Mouse (Mus musculus) hindbrain, embryonic 16.5 days (tissue): ENCODE data around the gene Prkcg. TPM values are rescaled to one million over a fixed set of nuclear protein-coding genes. Genes with fewer than 3 reads are reported as not detected.
"Not testable (repeated sequence)": the region's sequence is repeated elsewhere in the genome, so short reads cannot be mapped to it uniquely, and the experiment has no call there.

Experiments
- ATAC-seq: fragments of 200-750 bp; cut with Nextera tagmentation; 2 replicates; pipeline ENCODE4 v1.8.0; 2017; ENCODE audit warnings: moderate TSS enrichment, moderate library complexity
- H3K27ac ChIP-seq: fragments of 300-500 bp; sonication (generic); 2 replicates; pipeline ENCODE4 v1.5.1; 2014; ENCODE audit warnings: low read depth, mild to moderate bottlenecking, control low read depth, low read length, moderate library complexity
- H3K27me3 ChIP-seq: fragments of 300-500 bp; sonication (generic); replicated peaks from 2 replicates; pipeline ENCODE4 v1.6.1; 2014; ENCODE audit warnings: low read length; ENCODE audit not compliant: control insufficient read depth, insufficient read depth
- H3K36me3 ChIP-seq: fragments of 300-500 bp; sonication (generic); 2 replicates; pipeline ENCODE4 v1.6.1; 2014; ENCODE audit warnings: mild to moderate bottlenecking, low read length, moderate library complexity, mixed read lengths; ENCODE audit not compliant: control insufficient read depth, insufficient read depth
- H3K4me1 ChIP-seq: fragments of 300-500 bp; sonication (generic); 2 replicates; pipeline ENCODE4 v1.6.1; 2014; ENCODE audit warnings: low read depth, low read length; ENCODE audit not compliant: control insufficient read depth, insufficient read depth
- H3K4me2 ChIP-seq: fragments of 300-500 bp; sonication (generic); 2 replicates; pipeline ENCODE4 v1.6.1; 2014; ENCODE audit warnings: mild to moderate bottlenecking, low read length, control low read depth, moderate library complexity
- H3K4me3 ChIP-seq: fragments of 300-500 bp; sonication (generic); 2 replicates; pipeline ENCODE4 v1.5.1; 2014; ENCODE audit warnings: mild to moderate bottlenecking, low read length, control low read depth, moderate library complexity
- H3K9ac ChIP-seq: fragments of 300-500 bp; sonication (generic); 2 replicates; pipeline ENCODE4 v1.6.1; 2014; ENCODE audit warnings: low read depth, mild to moderate bottlenecking, control low read depth, low read length, moderate library complexity
- H3K9me3 ChIP-seq: fragments of 300-500 bp; sonication (generic); 2 replicates; pipeline ENCODE4 v1.6.1; 2014; ENCODE audit warnings: mild to moderate bottlenecking, low read length, moderate library complexity; ENCODE audit not compliant: control insufficient read depth
- WGBS: fragments of 180-500 bp; shearing (Covaris S2); extraction: QIAGEN DNeasy Blood & Tissue Kit; methylation state at CpG from one replicate; pipeline ENCODE4 v1.1.7; 2014; 5-methylcytosine and 5-hydroxymethylcytosine counted together
- polyA plus RNA-seq: library from polyadenylated mRNA; unstranded; fragments of >200 nt; fragmentation: Nextera tagmentation; extraction: Ambion mirVana; gene quantifications from 2 replicates; pipeline ENCODE4 v1.2.1, GENCODE M21; 2015

The Prkcg gene
- polyA plus RNA-seq, 1 experiment from 2014 or later, result 2.3 TPM

DNA sequence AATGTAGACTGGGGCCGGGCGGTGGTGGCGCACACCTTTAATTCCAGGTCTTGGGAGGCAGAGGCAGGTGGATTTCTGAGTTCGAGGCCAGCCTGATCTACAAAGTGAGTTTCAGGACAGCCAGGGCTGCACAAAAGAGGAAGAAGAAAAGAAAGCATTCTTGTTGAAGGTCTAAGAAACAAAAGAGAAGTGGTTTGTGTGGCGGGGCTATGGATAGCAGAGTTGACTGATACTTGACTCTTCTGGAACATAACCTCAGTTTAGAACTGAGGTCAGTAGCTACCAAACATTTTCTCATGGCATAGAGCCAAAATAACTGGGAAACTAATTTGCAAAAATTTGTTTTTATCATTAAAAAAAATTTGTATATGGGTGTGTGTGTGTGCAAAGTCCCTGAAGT is 2.9 kb upstream of the Prkcg start:
- H3K9ac ChIP-seq, result no peak overlapping the region
- no peak overlapping the region for H3K4me3 ChIP-seq
- no peaks in the 10 kb centered on the region for H3K36me3 ChIP-seq
- no peak overlapping the region for H3K27ac ChIP-seq
- peaks cover 8% of the 10 kb centered on the region for H3K4me1 ChIP-seq
- 90% methylated on average over 5 of the region's 5 CpGs for WGBS
- no peaks in the 10 kb centered on the region for H3K27me3 ChIP-seq
- no peaks in the 10 kb centered on the region for H3K9me3 ChIP-seq
- no peak for ATAC-seq
- no peak overlapping the region for H3K4me2 ChIP-seq

DNA sequence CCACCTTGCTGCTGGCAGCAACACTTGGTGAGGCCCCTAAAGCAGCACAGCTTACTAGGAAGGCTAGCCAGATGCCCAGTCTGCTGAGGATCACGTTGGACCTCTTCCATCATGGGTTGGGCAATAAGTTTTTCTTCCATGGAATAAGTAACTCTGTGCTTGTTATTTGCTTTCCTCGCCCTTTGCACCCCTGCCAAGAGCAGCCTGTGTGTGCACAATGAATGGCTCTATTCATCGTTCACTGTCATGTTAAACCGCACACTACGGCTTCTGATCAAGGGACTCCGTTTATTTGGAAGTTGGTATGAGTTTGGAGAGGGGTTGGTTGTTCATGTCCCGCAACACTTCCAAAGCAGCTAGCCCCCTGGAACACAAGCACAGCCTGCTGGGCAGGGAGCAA is 1.8 kb upstream of the Prkcg start:
- H3K9me3 ChIP-seq, result no peaks in the 10 kb centered on the region
- H3K36me3 ChIP-seq, result no peaks in the 10 kb centered on the region
- H3K4me3 ChIP-seq, result no peak overlapping the region
- ATAC-seq, result no peak
- H3K27me3 ChIP-seq, result no peaks in the 10 kb centered on the region
- peaks cover 10% of the 10 kb centered on the region for H3K4me1 ChIP-seq
- no peak overlapping the region for H3K9ac ChIP-seq
- 43% methylated on average over 7 of the region's 7 CpGs for WGBS
- H3K27ac ChIP-seq, result no peak overlapping the region
- H3K4me2 ChIP-seq, result no peak overlapping the region

DNA sequence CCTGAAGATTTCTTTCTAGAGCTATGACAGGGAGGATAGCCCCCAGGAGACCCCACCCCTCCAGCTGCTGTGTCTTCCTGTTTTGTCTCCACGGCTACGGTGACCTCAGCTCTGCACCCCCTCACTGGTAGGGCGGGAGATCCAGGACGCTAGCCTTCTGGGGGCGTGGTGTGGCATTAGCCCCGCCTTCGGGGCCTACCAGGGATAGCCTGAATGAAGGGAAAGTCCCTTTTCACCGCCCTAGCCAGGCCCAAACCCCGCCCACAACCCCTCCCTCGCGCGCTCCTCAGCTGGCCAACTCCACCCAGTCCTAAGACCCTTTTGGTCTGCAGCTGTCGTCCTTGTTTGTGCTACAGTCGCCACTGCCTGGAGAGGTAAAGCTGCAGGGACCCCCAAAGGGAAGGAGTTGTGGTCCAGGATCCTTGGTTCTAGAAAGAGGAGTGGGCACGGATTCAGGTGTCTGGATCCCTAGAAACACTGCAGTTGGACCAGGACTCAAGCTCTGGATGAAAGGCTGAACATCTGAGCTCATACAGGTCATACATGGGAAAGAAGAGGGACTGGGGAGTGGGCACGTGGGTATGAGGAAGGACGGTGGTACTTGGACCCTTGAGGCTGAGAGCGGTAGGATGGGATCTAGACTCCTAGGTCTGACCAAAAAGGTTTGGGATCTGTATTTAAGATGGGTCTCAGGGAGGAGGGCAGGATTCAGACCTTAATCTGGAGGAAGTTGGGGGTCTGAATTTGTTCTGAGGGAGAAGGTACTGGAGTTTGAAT is 1.5 kb downstream of the Prkcg start:
- H3K27me3 ChIP-seq, result no peaks in the 10 kb centered on the region
- H3K36me3 ChIP-seq, result peaks cover 6% of the 10 kb centered on the region; the same call in 1 of the 2 replicates
- peak overlapping the region; percentile 75 for H3K4me2 ChIP-seq
- peak overlapping the region; percentile 73 for H3K27ac ChIP-seq
- no peaks in the 10 kb centered on the region for H3K9me3 ChIP-seq
- peak; percentile 94 for ATAC-seq
- WGBS, result 1% methylated on average over 18 of the region's 18 CpGs
- peak overlapping the region; percentile 92 for H3K9ac ChIP-seq
- H3K4me3 ChIP-seq, result peak overlapping the region; percentile 69
- H3K4me1 ChIP-seq, result peaks cover 16% of the 10 kb centered on the region

DNA sequence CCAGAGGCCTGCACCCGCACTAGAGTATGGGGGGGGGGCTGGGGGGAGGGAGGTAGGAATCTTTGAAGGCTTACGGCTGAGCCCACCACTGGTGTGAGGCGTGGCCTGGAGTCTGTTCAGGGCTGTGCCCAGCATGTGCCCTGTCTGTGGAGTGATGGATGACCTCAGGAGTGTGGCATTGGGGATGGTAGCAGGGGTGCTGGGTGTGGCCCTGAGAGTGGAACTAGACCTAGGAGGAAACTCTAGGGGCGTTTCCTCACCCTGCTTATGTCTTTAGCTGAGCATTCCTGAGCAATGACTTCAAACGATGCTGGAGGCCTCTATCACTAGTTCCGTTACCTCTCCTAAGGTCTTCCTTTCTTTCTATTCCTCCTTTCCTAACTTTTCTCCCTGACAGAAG is 2.2 kb downstream of the Prkcg start:
- peaks cover 6% of the 10 kb centered on the region for H3K36me3 ChIP-seq
- H3K27ac ChIP-seq, result no peak overlapping the region
- 34% methylated on average over 6 of the region's 6 CpGs for WGBS
- H3K4me1 ChIP-seq, result peaks cover 16% of the 10 kb centered on the region
- peak overlapping the region; percentile 58 for H3K9ac ChIP-seq
- no peaks in the 10 kb centered on the region for H3K9me3 ChIP-seq
- H3K27me3 ChIP-seq, result no peaks in the 10 kb centered on the region
- peak overlapping the region; percentile 75 for H3K4me2 ChIP-seq
- peak; percentile 2 for ATAC-seq
- peak overlapping the region; percentile 69 for H3K4me3 ChIP-seq

DNA sequence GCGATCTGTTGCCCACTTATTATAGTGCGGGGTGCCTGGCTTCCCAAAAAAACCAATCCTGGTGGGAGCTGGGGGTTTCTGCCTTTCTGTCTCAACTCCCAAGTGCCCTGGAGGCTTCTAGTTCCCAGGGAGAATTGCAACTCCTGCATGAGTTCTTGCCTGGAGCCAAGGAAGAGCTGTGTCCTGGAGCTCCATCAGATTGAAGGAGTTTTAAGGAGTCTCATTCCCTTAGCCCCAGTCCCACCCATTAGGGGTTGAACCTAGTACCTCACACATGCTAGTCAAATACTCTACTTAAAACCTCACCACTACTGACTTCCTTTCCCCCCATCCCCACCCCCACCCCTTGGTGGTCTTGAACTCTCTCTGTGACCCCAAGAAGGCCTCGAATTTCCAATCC is 2.8 kb downstream of the Prkcg start:
- Histone ChIP-seq H3K27ac (no peak overlapping the region), H3K4me1 (peaks cover 16% of the 10 kb centered on the region), H3K36me3 (peaks cover 11% of the 10 kb centered on the region), H3K4me2 (peak overlapping the region; percentile 75), H3K9ac (no peak overlapping the region), H3K27me3 (no peaks in the 10 kb centered on the region), H3K9me3 (no peaks in the 10 kb centered on the region), H3K4me3 (no peak overlapping the region)
- ATAC-seq, result no peak
- WGBS, result 74% methylated on average over 3 of the region's 3 CpGs

DNA sequence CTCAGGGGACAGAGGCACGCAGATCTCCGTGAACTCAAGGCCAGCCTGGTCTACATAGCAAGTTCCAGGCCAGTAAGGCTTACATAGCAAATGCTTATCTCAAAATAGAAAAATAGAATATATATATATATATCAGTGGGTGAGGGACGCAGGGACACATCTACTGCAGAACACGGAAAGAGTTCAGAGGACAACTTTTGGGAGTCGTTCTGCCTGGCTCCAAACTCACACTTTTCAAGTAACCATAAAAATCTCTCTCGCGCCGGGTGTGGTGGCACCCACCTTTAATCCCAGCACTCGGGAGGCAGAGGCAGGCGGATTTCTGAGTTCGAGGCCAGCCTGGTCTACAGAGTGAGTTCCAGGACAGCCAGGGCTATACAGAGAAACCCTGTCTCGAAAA is 3.3 kb downstream of the Prkcg start:
- Histone ChIP-seq H3K4me1 (peaks cover 16% of the 10 kb centered on the region), H3K36me3 (peaks cover 16% of the 10 kb centered on the region), H3K4me2 (peak overlapping the region; percentile 50; the same call in 1 of the 2 replicates)
- H3K4me3 ChIP-seq, H3K27ac ChIP-seq, H3K9ac ChIP-seq, ATAC-seq, H3K9me3 ChIP-seq, H3K27me3 ChIP-seq: not testable (repeated sequence)
- WGBS, result 80% methylated on average over 11 of the region's 12 CpGs

DNA sequence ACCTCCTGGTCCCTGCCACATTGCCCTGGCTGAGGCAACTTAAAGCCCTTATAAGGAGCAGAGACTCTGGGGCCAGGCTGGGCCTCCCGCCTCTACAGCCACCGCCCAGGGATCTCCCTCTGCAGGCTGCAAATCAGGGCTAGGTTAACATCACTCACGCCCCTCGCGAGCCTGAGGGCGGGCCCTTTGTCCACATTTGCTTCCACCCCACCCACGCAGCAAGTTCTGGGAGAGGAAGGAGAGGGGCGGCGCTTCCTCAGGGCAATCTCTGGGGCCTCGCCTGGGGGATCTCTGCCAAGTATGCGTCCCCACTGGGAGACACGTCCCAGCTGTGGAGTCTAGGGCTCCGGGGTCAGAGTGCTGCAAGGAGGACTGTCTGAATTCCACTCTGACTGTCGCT is 3.8 kb downstream of the Prkcg start:
- peak overlapping the region; percentile 30 for H3K4me3 ChIP-seq

DNA sequence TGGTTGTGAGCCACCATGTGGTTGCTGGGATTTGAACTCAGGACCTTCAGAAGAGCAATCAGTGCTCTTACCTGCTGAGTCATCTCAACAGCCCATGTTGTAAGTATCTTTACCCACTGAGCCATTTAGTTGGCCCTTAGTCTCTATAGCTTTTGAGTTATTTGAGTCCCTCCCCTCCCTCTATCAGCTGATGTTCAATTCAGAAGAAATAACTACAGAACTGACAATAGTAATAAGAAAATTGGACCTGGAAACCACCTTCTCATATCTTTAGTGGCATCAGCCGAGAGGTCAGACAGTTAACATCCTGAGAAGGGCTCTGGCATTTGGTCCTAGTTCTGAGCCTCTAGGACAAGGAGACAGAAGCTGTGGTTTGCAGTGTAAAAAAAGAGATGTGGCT is 5.8 kb downstream of the Prkcg start:
- peaks cover 16% of the 10 kb centered on the region for H3K4me1 ChIP-seq
- WGBS, result 91% methylated on average over 1 of the region's 1 CpGs
- no peaks in the 10 kb centered on the region for H3K9me3 ChIP-seq
- H3K9ac ChIP-seq, result no peak overlapping the region
- ATAC-seq, result no peak
- H3K27me3 ChIP-seq, result 0 out of 2 replicates have a peak, but pooled peaks cover 4% of the 10 kb centered on the region
- peaks cover 23% of the 10 kb centered on the region for H3K36me3 ChIP-seq
- H3K27ac ChIP-seq, result no peak overlapping the region
- no peak overlapping the region for H3K4me3 ChIP-seq
- no peak overlapping the region for H3K4me2 ChIP-seq

More for the DNA sequence above, 3.8 kb downstream of the Prkcg start:
- ATAC-seq, result no peak
- Histone ChIP-seq H3K9ac (peak overlapping the region; percentile 45), H3K4me1 (peaks cover 16% of the 10 kb centered on the region), H3K9me3 (no peaks in the 10 kb centered on the region), H3K27me3 (no peaks in the 10 kb centered on the region), H3K27ac (0 out of 2 replicates have a peak overlapping the region, but pooled peaks have one; percentile 12), H3K4me2 (peak overlapping the region; percentile 50), H3K36me3 (peaks cover 21% of the 10 kb centered on the region)
- 3% methylated on average over 14 of the region's 14 CpGs for WGBS

DNA sequence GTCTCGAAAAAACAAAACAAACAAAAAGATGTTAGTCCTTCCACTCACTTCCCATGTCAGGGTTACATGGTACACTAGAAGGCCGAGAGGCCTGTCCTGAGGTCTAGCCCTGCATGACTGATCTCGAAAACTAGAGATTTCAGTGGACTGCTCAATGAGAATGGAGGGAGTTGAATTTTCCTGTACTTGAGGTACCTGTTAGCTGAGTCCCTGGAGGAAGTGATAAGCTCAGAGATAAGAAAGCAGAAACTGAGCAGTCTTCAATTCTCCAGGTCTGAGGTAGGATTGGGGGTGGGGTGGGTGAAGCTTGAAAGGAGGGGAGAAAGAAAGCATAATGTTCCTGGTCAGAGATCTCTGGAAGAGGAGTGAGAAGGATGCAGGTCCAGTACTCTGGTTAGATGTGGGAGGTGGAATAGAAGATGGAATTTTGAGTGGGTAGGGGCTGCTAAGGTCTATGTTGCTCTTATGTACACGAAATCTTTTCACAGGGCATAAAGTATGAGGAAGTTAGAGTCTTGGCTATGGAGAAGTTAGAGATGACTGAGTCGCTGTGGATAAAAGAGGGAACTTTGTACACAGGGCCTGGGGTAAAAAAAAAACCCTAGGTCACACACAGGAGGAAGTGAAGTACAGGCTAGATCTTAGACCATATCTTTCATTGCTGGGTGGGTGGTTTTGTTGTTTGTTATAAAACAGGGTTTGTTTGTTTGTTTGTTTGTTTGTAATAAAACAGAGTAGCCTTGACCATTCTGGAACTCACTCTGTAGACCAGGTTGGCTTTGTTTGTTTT is 6.5 kb downstream of the Prkcg start:
- no peak overlapping the region for H3K4me3 ChIP-seq
- H3K27me3 ChIP-seq, result 0 out of 2 replicates have a peak, but pooled peaks cover 4% of the 10 kb centered on the region
- no peak overlapping the region for H3K9ac ChIP-seq
- ATAC-seq, result no peak
- peaks cover 24% of the 10 kb centered on the region for H3K36me3 ChIP-seq
- 91% methylated on average over 5 of the region's 5 CpGs for whole genome bisulfite sequencing
- H3K4me1 ChIP-seq, result peaks cover 13% of the 10 kb centered on the region
- H3K27ac ChIP-seq, result no peak overlapping the region
- H3K4me2 ChIP-seq, result no peak overlapping the region
- no peaks in the 10 kb centered on the region for H3K9me3 ChIP-seq
